Mouse (Mus musculus) liver, postnatal 0 days (tissue): ENCODE results near the gene Yif1b. TPM values are rescaled to one million over a fixed set of nuclear protein-coding genes. Genes with fewer than 3 reads are reported as not detected.

Experiments used
- ATAC-seq: fragments of 200-750 bp; cut with Nextera tagmentation; 2 replicates; pipeline ENCODE4 v1.8.0; 2017; ENCODE audit warnings: mild to moderate bottlenecking, moderate library complexity
- DNase-seq: peaks from one replicate; pipeline ENCODE4 v3.0.0-alpha.2; 2016
- H3K27ac ChIP-seq: fragments of 300-500 bp; sonication (generic); 2 replicates; pipeline ENCODE4 v1.5.1; 2014; ENCODE audit warnings: antibody characterized with exemption, moderate library complexity, mild to moderate bottlenecking, low read depth
- H3K27me3 ChIP-seq: fragments of 300-500 bp; sonication (generic); 2 replicates; pipeline ENCODE4 v1.6.1; 2014; ENCODE audit warnings: low read length, control low read depth, mixed read lengths; ENCODE audit not compliant: insufficient read depth
- H3K36me3 ChIP-seq: fragments of 300-500 bp; sonication (generic); replicated peaks from 2 replicates; pipeline ENCODE4 v1.6.1; 2014; ENCODE audit warnings: mild to moderate bottlenecking, control low read depth, low read length, moderate library complexity, mixed read lengths; ENCODE audit not compliant: insufficient read depth
- H3K4me1 ChIP-seq: fragments of 300-500 bp; sonication (generic); 2 replicates; pipeline ENCODE4 v1.6.1; 2014; ENCODE audit warnings: antibody characterized with exemption, mild to moderate bottlenecking, control low read depth; ENCODE audit not compliant: insufficient read depth
- H3K4me2 ChIP-seq: fragments of 300-500 bp; sonication (generic); 2 replicates; pipeline ENCODE4 v1.6.1; 2014; ENCODE audit warnings: low read depth, mild to moderate bottlenecking, low read length, moderate library complexity, mixed read lengths
- H3K4me3 ChIP-seq: fragments of 300-500 bp; sonication (generic); 2 replicates; pipeline ENCODE4 v1.5.1; 2014; ENCODE audit warnings: low read depth, low read length
- H3K9ac ChIP-seq: fragments of 300-500 bp; sonication (generic); replicated peaks from 2 replicates; pipeline ENCODE4 v1.6.1; 2014; ENCODE audit warnings: mild to moderate bottlenecking, moderate library complexity
- H3K9me3 ChIP-seq: fragments of 300-500 bp; sonication (generic); 2 replicates; pipeline ENCODE4 v1.6.1; 2016; ENCODE audit warnings: mild to moderate bottlenecking, control low read depth, low read length, mixed read lengths
- CTCF ChIP-seq: sonication (generic); IDR thresholded peaks from 2 replicates; pipeline ENCODE4 v1.5.1; 2016; ENCODE audit warnings: antibody characterized with exemption, low read depth
- EP300 ChIP-seq: IDR thresholded peaks from 2 replicates; pipeline ENCODE4 v1.6.1; 2016; ENCODE audit warnings: antibody characterized with exemption, low read depth, mild to moderate bottlenecking
- WGBS: fragments of 180-500 bp; shearing (Covaris S2); extraction: QIAGEN DNeasy Blood & Tissue Kit; methylation state at CpG from one replicate; pipeline ENCODE4 v1.1.7; 2014; ENCODE audit not compliant: insufficient replicate concordance; 5-methylcytosine and 5-hydroxymethylcytosine counted together
- polyA plus RNA-seq: library from polyadenylated mRNA; unstranded; fragments of >200 nt; fragmentation: Nextera tagmentation; extraction: Ambion mirVana; gene quantifications from 2 replicates; pipeline ENCODE4 v1.2.1, GENCODE M21; 2015

Gene Yif1b
- polyA plus RNA-seq, 1 experiment from 2014 or later, result 46.8 TPM

DNA sequence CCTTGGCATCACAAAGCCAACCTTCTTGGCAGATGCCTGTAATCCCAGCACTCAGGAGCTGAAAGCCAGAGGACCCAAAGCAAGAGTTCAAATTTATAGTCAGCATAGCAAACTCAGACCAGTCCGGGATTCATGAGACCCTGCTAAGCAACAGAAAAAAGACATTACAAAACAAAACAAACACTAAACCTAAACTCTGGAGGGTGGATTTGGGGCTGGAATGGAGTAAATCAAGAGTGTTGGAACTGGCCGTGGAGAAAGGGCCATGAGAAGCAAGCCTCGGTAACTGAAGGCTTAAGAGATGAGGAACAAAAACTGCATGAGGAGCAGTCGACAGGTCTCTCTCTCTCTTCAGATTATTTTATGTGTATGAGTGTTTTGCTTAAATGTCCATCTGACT is 45.7 kb downstream of the Yif1b start:
- DNase-seq (no peak), ATAC-seq (no peak)
- 70% methylated on average over 4 of the region's 4 CpGs for WGBS
- Histone ChIP-seq H3K9ac (no peak overlapping the region), H3K4me3 (no peak overlapping the region), H3K4me1 (peaks cover 13% of the 10 kb centered on the region), H3K4me2 (no peak overlapping the region), H3K27ac (no peak overlapping the region), H3K9me3 (no peaks in the 10 kb centered on the region), H3K27me3 (0 out of 2 replicates have a peak, but pooled peaks cover 7% of the 10 kb centered on the region), H3K36me3 (no peaks in the 10 kb centered on the region)
- TF ChIP-seq CTCF (no peak), EP300 (no peak)

DNA sequence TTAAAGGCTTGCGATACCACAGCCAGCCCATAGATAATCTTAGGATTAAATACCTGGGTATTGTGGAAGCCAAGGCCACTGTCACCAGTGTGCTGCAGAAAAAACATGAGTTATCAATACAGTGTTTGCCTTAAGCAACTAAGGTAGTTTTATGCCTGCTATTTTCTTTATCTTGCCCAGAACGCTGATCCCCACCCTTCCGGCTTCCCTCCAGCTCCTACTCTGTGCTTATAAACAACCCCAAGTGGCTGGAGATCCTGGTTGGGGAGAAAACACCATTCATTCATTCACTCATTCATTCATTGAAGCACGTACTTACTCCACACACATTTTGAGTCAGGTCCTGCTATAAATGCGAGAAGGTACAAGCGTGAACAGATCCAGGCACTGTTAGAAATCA is 46.4 kb downstream of the Yif1b start:
- no peaks in the 10 kb centered on the region for H3K36me3 ChIP-seq
- peaks cover 20% of the 10 kb centered on the region for H3K4me1 ChIP-seq
- H3K9me3 ChIP-seq, result no peaks in the 10 kb centered on the region
- no peak for DNase-seq
- TF ChIP-seq EP300, result no peak
- TF ChIP-seq CTCF, result no peak
- H3K27ac ChIP-seq, result no peak overlapping the region
- WGBS, result 84% methylated on average over 6 of the region's 6 CpGs
- H3K27me3 ChIP-seq, result 0 out of 2 replicates have a peak, but pooled peaks cover 9% of the 10 kb centered on the region
- no peak overlapping the region for H3K4me2 ChIP-seq
- H3K4me3 ChIP-seq, result no peak overlapping the region
- H3K9ac ChIP-seq, result no peak overlapping the region
- no peak for ATAC-seq

DNA sequence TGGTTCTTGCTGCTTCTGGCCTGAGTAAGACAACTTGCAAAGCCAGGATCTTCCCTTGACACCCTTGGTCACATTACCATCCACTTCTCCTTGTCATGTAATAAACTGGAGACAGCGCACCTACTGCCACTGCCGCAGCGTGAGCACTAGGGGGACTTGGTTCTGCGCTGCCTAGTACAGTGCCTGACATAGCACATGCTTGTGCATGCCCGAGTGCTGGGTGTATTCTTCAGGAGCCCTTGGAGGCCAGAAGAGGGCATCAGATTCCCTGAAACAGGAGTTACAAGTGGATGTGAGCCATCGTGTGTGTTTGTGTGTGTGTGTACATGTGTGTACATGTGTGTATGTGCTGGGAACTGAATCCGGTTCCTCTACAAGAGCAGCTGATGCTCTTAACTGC is 49.4 kb downstream of the Yif1b start:
- no peak overlapping the region for H3K4me2 ChIP-seq
- H3K27ac ChIP-seq, result no peak overlapping the region
- H3K4me3 ChIP-seq, result no peak overlapping the region
- DNase-seq, result no peak
- H3K27me3 ChIP-seq, result 0 out of 2 replicates have a peak, but pooled peaks cover 7% of the 10 kb centered on the region
- H3K4me1 ChIP-seq, result peaks cover 22% of the 10 kb centered on the region
- H3K9me3 ChIP-seq, result no peaks in the 10 kb centered on the region
- no peak overlapping the region for H3K9ac ChIP-seq
- no peaks in the 10 kb centered on the region for H3K36me3 ChIP-seq
- no peak for TF ChIP-seq EP300
- 0 out of 2 replicates have a peak, but pooled peaks have one; percentile 21 for TF ChIP-seq CTCF
- no peak for ATAC-seq
- WGBS, result 84% methylated on average over 7 of the region's 7 CpGs

DNA sequence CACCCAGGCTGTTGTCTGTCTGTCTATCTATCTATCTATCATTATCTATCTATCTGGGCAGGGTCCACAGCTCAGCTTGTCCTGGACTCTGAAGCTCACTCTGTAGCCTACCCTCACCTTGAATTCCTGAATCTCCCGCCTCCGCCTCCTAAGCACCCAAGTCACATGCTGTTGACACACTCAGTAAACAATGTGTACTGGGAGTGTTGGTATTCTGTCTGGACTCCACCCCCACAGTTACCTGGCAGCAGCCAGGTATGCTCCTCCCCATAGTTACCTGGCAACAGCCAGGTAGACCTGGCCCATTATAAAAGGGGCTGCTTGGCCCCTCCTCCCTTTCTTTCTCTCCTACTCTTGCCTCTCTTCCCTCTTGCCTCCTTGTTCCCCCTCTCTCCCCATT is 50.0 kb downstream of the Yif1b start:
- no peak overlapping the region for H3K27ac ChIP-seq
- TF ChIP-seq CTCF (no peak), EP300 (no peak)
- peaks cover 22% of the 10 kb centered on the region for H3K4me1 ChIP-seq
- H3K9me3 ChIP-seq, result no peaks in the 10 kb centered on the region
- H3K27me3 ChIP-seq, result 0 out of 2 replicates have a peak, but pooled peaks cover 7% of the 10 kb centered on the region
- no peak overlapping the region for H3K4me2 ChIP-seq
- WGBS, result 85% methylated on average over 2 of the region's 2 CpGs
- H3K36me3 ChIP-seq, result no peaks in the 10 kb centered on the region
- H3K9ac ChIP-seq, result no peak overlapping the region
- DNase-seq (no peak), ATAC-seq (peak; percentile 3; the same call in 1 of the 2 replicates)
- H3K4me3 ChIP-seq, result no peak overlapping the region

DNA sequence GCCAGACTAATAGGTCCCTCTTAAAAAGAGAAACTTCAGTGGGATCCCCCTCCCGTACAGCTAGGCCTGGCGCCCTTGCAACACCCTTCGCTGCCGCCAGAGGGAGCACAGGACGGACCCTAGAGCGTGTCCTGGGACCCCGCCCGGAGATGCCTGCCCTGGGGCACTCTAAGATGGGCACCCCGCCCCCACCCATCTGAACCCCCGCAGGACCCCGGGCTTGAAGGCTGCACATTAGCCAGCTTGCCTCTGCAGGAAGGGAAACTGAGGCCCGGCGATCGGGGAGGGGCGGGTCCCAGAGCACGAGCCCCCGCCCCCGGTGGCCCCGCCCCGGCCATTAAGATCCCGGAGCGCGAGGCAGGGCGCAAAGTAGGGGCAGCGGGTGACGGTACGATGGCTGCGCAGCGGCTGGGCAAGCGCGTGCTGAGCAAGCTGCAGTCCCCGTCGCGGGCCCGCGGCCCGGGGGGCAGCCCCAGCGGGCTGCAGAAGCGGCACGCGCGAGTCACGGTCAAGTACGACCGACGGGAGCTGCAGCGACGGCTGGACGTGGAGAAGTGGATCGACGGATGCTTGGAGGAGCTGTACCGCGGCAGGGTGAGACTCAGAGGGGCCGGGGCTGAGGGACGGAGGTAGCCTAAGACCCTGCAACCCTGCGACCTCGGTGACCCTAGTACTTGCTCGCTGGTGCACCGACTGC is 51.0 kb downstream of the Yif1b start, which contains the start of gene Ppp1r14a:
Ppp1r14a (plus strand) TSS at position 367 of the 697 bp plus-strand sequence.
- Histone ChIP-seq H3K9me3 (no peaks in the 10 kb centered on the region), H3K9ac (peak within 1 kb of the TSS; percentile 37), H3K27ac (peak within 1 kb of the TSS; percentile 24; the same call in 1 of the 2 replicates), H3K27me3 (0 out of 2 replicates have a peak, but pooled peaks cover 7% of the 10 kb centered on the region), H3K36me3 (no peaks in the 10 kb centered on the region), H3K4me1 (peaks cover 22% of the 10 kb centered on the region), H3K4me3 (peak within 1 kb of the TSS; percentile 53), H3K4me2 (peak within 1 kb of the TSS; percentile 89)
- WGBS, result 2% methylated on average over 56 of the region's 59 CpGs
- DNase-seq, result peak; percentile 80
- ATAC-seq, result peak; percentile 55; the same call in 1 of the 2 replicates
- TF ChIP-seq EP300 (no peak), CTCF (peak; percentile 79)

DNA sequence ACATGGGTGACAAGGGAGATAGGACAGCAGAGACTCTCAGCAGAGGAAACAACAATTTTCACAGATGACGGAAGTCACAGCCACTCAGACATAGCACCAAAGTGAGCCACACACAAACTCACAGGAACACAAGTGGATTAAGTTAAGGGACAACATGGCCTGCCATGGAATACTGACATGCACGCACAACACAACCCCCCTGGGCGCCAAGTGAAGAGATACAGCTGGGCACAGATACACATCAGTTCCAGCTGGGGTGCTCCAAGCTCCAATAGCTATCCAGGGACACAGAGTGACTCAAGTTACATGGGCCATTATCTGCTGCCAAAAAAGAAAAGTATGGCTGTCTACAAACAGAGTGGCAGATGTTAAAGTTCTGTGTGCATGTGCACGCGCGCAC is 51.7 kb downstream of the Yif1b start:
- WGBS, result 85% methylated on average over 6 of the region's 6 CpGs
- H3K9ac ChIP-seq, result no peak overlapping the region; the same call in 1 of the 2 replicates
- DNase-seq (no peak), ATAC-seq (no peak)
- H3K4me2 ChIP-seq, result peak overlapping the region; percentile 89; the same call in 1 of the 2 replicates
- peak overlapping the region; percentile 53; the same call in 1 of the 2 replicates for H3K4me3 ChIP-seq
- H3K36me3 ChIP-seq, result no peaks in the 10 kb centered on the region
- H3K9me3 ChIP-seq, result no peaks in the 10 kb centered on the region
- H3K4me1 ChIP-seq, result peaks cover 22% of the 10 kb centered on the region
- H3K27ac ChIP-seq, result no peak overlapping the region
- no peak for TF ChIP-seq EP300
- TF ChIP-seq CTCF, result no peak
- 0 out of 2 replicates have a peak, but pooled peaks cover 7% of the 10 kb centered on the region for H3K27me3 ChIP-seq
